Mouse (Mus musculus) heart, postnatal 0 days (tissue): ENCODE results near the gene Pigw.

Source experiments
- CTCF ChIP-seq: IDR thresholded peaks from 2 replicates; pipeline ENCODE4 v1.5.1; 2016; ENCODE audit warnings: antibody characterized with exemption, control low read depth, low read depth
- EP300 ChIP-seq: IDR thresholded peaks from 2 replicates; pipeline ENCODE4 v1.6.1; 2016; ENCODE audit warnings: antibody characterized with exemption, low read depth

- TF ChIP-seq CTCF (no peak), EP300 (no peak)
Measured at GRCm38 (mm10) chr11:84871548-84872069, 8.5 kb downstream of the Pigw start.
